Mouse (Mus musculus): ENCODE results near the gene Abcb6. TPM values are rescaled to one million over a fixed set of nuclear protein-coding genes. Genes with fewer than 3 reads are reported as not detected.

Gene Abcb6
- 14.2 TPM for polyA plus RNA-seq (2015; fragmentation: Illumina TruSeq; extraction: RNeasy Lipid Tissue Mini Kit (QIAGEN cat#74804); ENCODE audit: insufficient read depth, low read depth, low replicate concordance)

GRCm38 (mm10) chr1:75180105-75180590 lies at the start of gene Abcb6:
TSS of gene Abcb6 (minus strand) at chr1:75180392.

GRCm38 (mm10) chr1:75219531-75219930 lies 39.3 kb upstream of the Abcb6 start, which contains the start of gene Tuba4a:
TSS of gene Tuba4a (minus strand) at chr1:75219865.

GRCm38 (mm10) chr1:75210136-75211087 lies 30.2 kb upstream of the Abcb6 start, which contains the start of the genes Glb1l and Stk16:
TSS of gene Glb1l (minus strand) at chr1:75210813.
TSS of gene Stk16 (plus strand) at chr1:75210838.

GRCm38 (mm10) chr1:75191622-75192402 lies 11.6 kb upstream of the Abcb6 start, which contains the start of the genes Ankzf1 and Atg9a:
TSS of gene Ankzf1 (plus strand) at chr1:75192151.
TSS of gene Atg9a (minus strand) at chr1:75192196.

GRCm38 (mm10) chr1:75168472-75169464 lies 11.4 kb downstream of the Abcb6 start, which contains the start of gene Zfand2b:
TSS of gene Zfand2b (plus strand) at chr1:75168646.

GRCm38 (mm10) chr1:75142301-75143261 lies 37.6 kb downstream of the Abcb6 start, which contains the start of the genes Cnppd1 and Retreg2:
TSS of gene Cnppd1 (minus strand) at chr1:75142711.
TSS of gene Retreg2 (plus strand) at chr1:75142778.

GRCm38 (mm10) chr1:75133421-75134207 lies 46.6 kb downstream of the Abcb6 start, which contains the start of gene Slc23a3:
TSS of gene Slc23a3 (minus strand) at chr1:75133890.

GRCm38 (mm10) chr1:75124346-75125321 lies 55.6 kb downstream of the Abcb6 start, which contains the start of gene Nhej1:
TSS of gene Nhej1 (minus strand) at chr1:75125200.

Other genes with a start within 250 kb of the Abcb6 start
- not detected for gene Cfap65, start 244.8 kb downstream of the Abcb6 start, polyA plus RNA-seq (2015; fragmentation: Illumina TruSeq; extraction: RNeasy Lipid Tissue Mini Kit (QIAGEN cat#74804); ENCODE audit: insufficient read depth, low read depth, low replicate concordance)
- gene Ihh, start 228.7 kb downstream of the Abcb6 start, polyA plus RNA-seq (2015; fragmentation: Illumina TruSeq; extraction: RNeasy Lipid Tissue Mini Kit (QIAGEN cat#74804); ENCODE audit: insufficient read depth, low read depth, low replicate concordance), result not detected
- gene Nhej1, start 55.2 kb downstream of the Abcb6 start, polyA plus RNA-seq (2015; fragmentation: Illumina TruSeq; extraction: RNeasy Lipid Tissue Mini Kit (QIAGEN cat#74804); ENCODE audit: insufficient read depth, low read depth, low replicate concordance), result 1.1 TPM
- 1.2 TPM for gene Slc23a3, start 46.5 kb downstream of the Abcb6 start, polyA plus RNA-seq (2015; fragmentation: Illumina TruSeq; extraction: RNeasy Lipid Tissue Mini Kit (QIAGEN cat#74804); ENCODE audit: insufficient read depth, low read depth, low replicate concordance)
- gene Cnppd1, start 37.7 kb downstream of the Abcb6 start, polyA plus RNA-seq (2015; fragmentation: Illumina TruSeq; extraction: RNeasy Lipid Tissue Mini Kit (QIAGEN cat#74804); ENCODE audit: insufficient read depth, low read depth, low replicate concordance), result 19.2 TPM
- gene Retreg2, start 37.6 kb downstream of the Abcb6 start, polyA plus RNA-seq (2015; fragmentation: Illumina TruSeq; extraction: RNeasy Lipid Tissue Mini Kit (QIAGEN cat#74804); ENCODE audit: insufficient read depth, low read depth, low replicate concordance), result 24.8 TPM
- 12.2 TPM for gene Zfand2b, start 11.7 kb downstream of the Abcb6 start, polyA plus RNA-seq (2015; fragmentation: Illumina TruSeq; extraction: RNeasy Lipid Tissue Mini Kit (QIAGEN cat#74804); ENCODE audit: insufficient read depth, low read depth, low replicate concordance)
- gene Ankzf1, start 11.8 kb upstream of the Abcb6 start, polyA plus RNA-seq (2015; fragmentation: Illumina TruSeq; extraction: RNeasy Lipid Tissue Mini Kit (QIAGEN cat#74804); ENCODE audit: insufficient read depth, low read depth, low replicate concordance), result 9.4 TPM
- 7.1 TPM for gene Atg9a, start 11.8 kb upstream of the Abcb6 start, polyA plus RNA-seq (2015; fragmentation: Illumina TruSeq; extraction: RNeasy Lipid Tissue Mini Kit (QIAGEN cat#74804); ENCODE audit: insufficient read depth, low read depth, low replicate concordance)
- gene Glb1l, start 30.4 kb upstream of the Abcb6 start, polyA plus RNA-seq (2015; fragmentation: Illumina TruSeq; extraction: RNeasy Lipid Tissue Mini Kit (QIAGEN cat#74804); ENCODE audit: insufficient read depth, low read depth, low replicate concordance), result 4.2 TPM
- 22.9 TPM for gene Stk16, start 30.4 kb upstream of the Abcb6 start, polyA plus RNA-seq (2015; fragmentation: Illumina TruSeq; extraction: RNeasy Lipid Tissue Mini Kit (QIAGEN cat#74804); ENCODE audit: insufficient read depth, low read depth, low replicate concordance)
- gene Tuba4a, start 39.5 kb upstream of the Abcb6 start, polyA plus RNA-seq (2015; fragmentation: Illumina TruSeq; extraction: RNeasy Lipid Tissue Mini Kit (QIAGEN cat#74804); ENCODE audit: insufficient read depth, low read depth, low replicate concordance), result 23.9 TPM
- not detected for gene A630095N17Rik, start 51.7 kb upstream of the Abcb6 start, polyA plus RNA-seq (2015; fragmentation: Illumina TruSeq; extraction: RNeasy Lipid Tissue Mini Kit (QIAGEN cat#74804); ENCODE audit: insufficient read depth, low read depth, low replicate concordance)
- 13.9 TPM for gene Dnajb2, start 56.0 kb upstream of the Abcb6 start, polyA plus RNA-seq (2015; fragmentation: Illumina TruSeq; extraction: RNeasy Lipid Tissue Mini Kit (QIAGEN cat#74804); ENCODE audit: insufficient read depth, low read depth, low replicate concordance)
- 16.1 TPM for gene Ptprn, start 84.1 kb upstream of the Abcb6 start, polyA plus RNA-seq (2015; fragmentation: Illumina TruSeq; extraction: RNeasy Lipid Tissue Mini Kit (QIAGEN cat#74804); ENCODE audit: insufficient read depth, low read depth, low replicate concordance)
- gene Resp18, start 98.0 kb upstream of the Abcb6 start, polyA plus RNA-seq (2015; fragmentation: Illumina TruSeq; extraction: RNeasy Lipid Tissue Mini Kit (QIAGEN cat#74804); ENCODE audit: insufficient read depth, low read depth, low replicate concordance), result 153 TPM
- gene Dnpep, start 137.6 kb upstream of the Abcb6 start, polyA plus RNA-seq (2015; fragmentation: Illumina TruSeq; extraction: RNeasy Lipid Tissue Mini Kit (QIAGEN cat#74804); ENCODE audit: insufficient read depth, low read depth, low replicate concordance), result 22.2 TPM
- 10.5 TPM for gene Des, start 179.9 kb upstream of the Abcb6 start, polyA plus RNA-seq (2015; fragmentation: Illumina TruSeq; extraction: RNeasy Lipid Tissue Mini Kit (QIAGEN cat#74804); ENCODE audit: insufficient read depth, low read depth, low replicate concordance)
- 4.0 TPM for gene Speg, start 194.9 kb upstream of the Abcb6 start, polyA plus RNA-seq (2015; fragmentation: Illumina TruSeq; extraction: RNeasy Lipid Tissue Mini Kit (QIAGEN cat#74804); ENCODE audit: insufficient read depth, low read depth, low replicate concordance)